Mouse (Mus musculus) limb, embryonic 14.5 days (tissue): ENCODE results near the gene Dync1i1. TPM values are rescaled to one million over a fixed set of nuclear protein-coding genes. Genes with fewer than 3 reads are reported as not detected.

ENCODE experiments used
- ATAC-seq: fragments of 200-750 bp; cut with Nextera tagmentation; 2 replicates; pipeline ENCODE4 v1.8.0; 2017; ENCODE audit warnings: low read depth, moderate number of reproducible peaks, moderate TSS enrichment; ENCODE audit not compliant: low FRiP score
- DNase-seq: peaks from one replicate; pipeline ENCODE4 v3.0.0-alpha.2; 2015; ENCODE audit warnings: low spot score
- H3K27ac ChIP-seq: fragments of 300-500 bp; sonication (generic); replicated peaks from 2 replicates; pipeline ENCODE4 v1.5.1; 2014; ENCODE audit warnings: low read depth, mild to moderate bottlenecking, low read length, moderate library complexity, mixed read lengths
- H3K27me3 ChIP-seq: fragments of 300-500 bp; sonication (generic); 2 replicates; pipeline ENCODE4 v1.6.1; 2014; ENCODE audit warnings: low read length, mixed read lengths; ENCODE audit not compliant: control insufficient read depth, insufficient read depth
- H3K36me3 ChIP-seq: fragments of 300-500 bp; sonication (generic); 2 replicates; pipeline ENCODE4 v1.6.1; 2014; ENCODE audit warnings: mild to moderate bottlenecking, low read length, moderate library complexity, mixed read lengths; ENCODE audit not compliant: control insufficient read depth, insufficient read depth
- H3K4me1 ChIP-seq: fragments of 300-500 bp; sonication (generic); 2 replicates; pipeline ENCODE4 v1.6.1; 2014; ENCODE audit warnings: antibody characterized with exemption, low read length, mixed read lengths; ENCODE audit not compliant: control insufficient read depth, insufficient read depth
- H3K4me2 ChIP-seq: fragments of 300-500 bp; sonication (generic); replicated peaks from 2 replicates; pipeline ENCODE4 v1.6.1; 2014; ENCODE audit warnings: low read depth, mild to moderate bottlenecking, low read length, moderate library complexity; ENCODE audit not compliant: severe bottlenecking
- H3K4me3 ChIP-seq: fragments of 300-500 bp; sonication (generic); replicated peaks from 2 replicates; pipeline ENCODE4 v1.5.1; 2014; ENCODE audit warnings: low read length
- H3K9ac ChIP-seq: fragments of 300-500 bp; sonication (generic); 2 replicates; pipeline ENCODE4 v1.6.1; 2014; ENCODE audit warnings: mild to moderate bottlenecking, low read depth, low read length, moderate library complexity; ENCODE audit not compliant: severe bottlenecking
- H3K9me3 ChIP-seq: fragments of 300-500 bp; sonication (generic); 2 replicates; pipeline ENCODE4 v1.6.1; 2016; ENCODE audit warnings: low read length; ENCODE audit not compliant: control insufficient read depth
- POLR2A ChIP-seq: fragments of 200-500 bp; IDR thresholded peaks from 2 replicates; pipeline ENCODE4 v1.8.0; 2012; ENCODE audit warnings: inconsistent platforms, mild to moderate bottlenecking, moderate library complexity, borderline replicate concordance; ENCODE audit not compliant: insufficient read depth, insufficient read length; ENCODE audit errors: extremely low read depth
- WGBS: fragments of 180-500 bp; shearing (Covaris S2); extraction: QIAGEN DNeasy Blood & Tissue Kit; methylation state at CpG from one replicate; pipeline ENCODE4 v1.1.7; 2014; 5-methylcytosine and 5-hydroxymethylcytosine counted together
- polyA plus RNA-seq, 2 experiments: library from polyadenylated mRNA; depleted of rRNA in 1 of 2; stranded (reverse) in 1 of 2; unstranded in 1 of 2; fragments of >200 nt; fragmentation: Nextera tagmentation in 1 of 2; extraction: Ambion mirVana in 1 of 2; gene quantifications; 2 replicates each; pipeline versions ENCODE4 v1.2.1 to v1.2.3; 2012 to 2014

Gene Dync1i1
- polyA plus RNA-seq, 2 experiments, result 10.0 to 12.4 TPM

- Histone ChIP-seq H3K36me3 (no peaks in the 10 kb centered on the region), H3K4me1 (no peaks in the 10 kb centered on the region), H3K9me3 (no peaks in the 10 kb centered on the region), H3K27me3 (no peaks in the 10 kb centered on the region), H3K4me2 (no peak overlapping the region), H3K27ac (no peak overlapping the region), H3K4me3 (no peak overlapping the region), H3K9ac (no peak overlapping the region)
- ATAC-seq, result no peak
- no peak for DNase-seq
- TF ChIP-seq POLR2A, result no peak
Measured at GRCm38 (mm10) chr6:5734398-5734797, 9.0 kb downstream of the Dync1i1 start.

- TF ChIP-seq POLR2A, result no peak
- Histone ChIP-seq H3K9ac (no peak overlapping the region), H3K27ac (no peak overlapping the region), H3K4me1 (no peaks in the 10 kb centered on the region), H3K36me3 (no peaks in the 10 kb centered on the region), H3K4me2 (no peak overlapping the region), H3K4me3 (no peak overlapping the region), H3K9me3 (no peaks in the 10 kb centered on the region), H3K27me3 (no peaks in the 10 kb centered on the region)
- ATAC-seq, result no peak
- WGBS, result 98% methylated on average over 1 of the region's 1 CpGs
- no peak for DNase-seq
Measured at GRCm38 (mm10) chr6:5734862-5735261, 9.4 kb downstream of the Dync1i1 start.

- Histone ChIP-seq H3K4me3 (no peak overlapping the region), H3K27ac (no peak overlapping the region), H3K4me1 (no peaks in the 10 kb centered on the region), H3K27me3 (no peaks in the 10 kb centered on the region), H3K9me3 (no peaks in the 10 kb centered on the region), H3K9ac (no peak overlapping the region), H3K36me3 (no peaks in the 10 kb centered on the region), H3K4me2 (no peak overlapping the region)
- DNase-seq, result no peak
- TF ChIP-seq POLR2A, result no peak
- no peak for ATAC-seq
- 79% methylated on average over 7 of the region's 7 CpGs for WGBS
Measured at GRCm38 (mm10) chr6:5739711-5740110, 14.3 kb downstream of the Dync1i1 start.

GRCm38 (mm10) chr6:5741395-5742032, 16.1 kb downstream of the Dync1i1 start:
- ATAC-seq (no peak), DNase-seq (no peak)
- Histone ChIP-seq H3K27ac (no peak overlapping the region), H3K9me3 (no peaks in the 10 kb centered on the region), H3K27me3 (no peaks in the 10 kb centered on the region), H3K4me2 (no peak overlapping the region), H3K36me3 (no peaks in the 10 kb centered on the region), H3K9ac (no peak overlapping the region), H3K4me1 (no peaks in the 10 kb centered on the region), H3K4me3 (no peak overlapping the region)
- 86% methylated on average over 6 of the region's 6 CpGs for WGBS
- TF ChIP-seq POLR2A, result no peak

GRCm38 (mm10) chr6:5750079-5750711, 24.8 kb downstream of the Dync1i1 start:
- ATAC-seq (peak; percentile 89), DNase-seq (peak; percentile 63)
- no peak for TF ChIP-seq POLR2A
- Histone ChIP-seq H3K9ac (no peak overlapping the region), H3K27ac (no peak overlapping the region), H3K27me3 (no peaks in the 10 kb centered on the region), H3K9me3 (0 out of 2 replicates have a peak, but pooled peaks cover 3% of the 10 kb centered on the region), H3K4me3 (no peak overlapping the region), H3K36me3 (no peaks in the 10 kb centered on the region), H3K4me2 (no peak overlapping the region), H3K4me1 (no peaks in the 10 kb centered on the region)
- 77% methylated on average over 6 of the region's 6 CpGs for WGBS
